Comparison of ENCODE assay signal across 8 mouse cellular contexts in the genomic region with DNA sequence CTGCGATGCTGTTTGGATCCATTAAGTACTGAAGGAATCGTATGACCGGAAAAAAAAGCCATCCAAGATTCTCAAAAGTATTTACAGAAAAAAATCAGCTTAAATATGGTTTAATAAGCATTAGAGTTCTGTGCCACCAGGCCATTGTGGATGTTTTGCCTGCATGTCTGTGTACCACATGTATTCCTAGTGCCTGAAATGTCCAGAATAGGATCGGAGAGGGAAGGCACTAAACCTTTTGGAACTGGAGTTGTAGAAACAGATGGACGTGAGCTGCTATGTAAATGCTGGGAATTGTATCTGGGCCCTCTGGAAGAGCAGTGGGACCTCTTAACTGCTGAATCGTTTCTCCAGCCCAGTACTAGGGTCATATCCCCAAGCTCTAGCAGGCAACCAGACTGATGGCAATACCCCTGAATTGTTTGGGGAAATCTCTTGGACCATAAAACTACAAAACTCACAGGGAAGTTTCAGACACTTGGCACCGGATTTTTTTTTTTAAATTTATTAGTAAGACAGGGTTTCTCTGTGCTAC.
DNase-seq lines count a peak whose midpoint lies in the region; ATAC-seq and TF ChIP-seq lines count a peak whose summit lies in the region.

No protein-coding gene starts in this region.

- no peaks in the 10 kb centered on the region for H3K36me3 ChIP-seq in kidney, adult 2 months (ENCODE audit: control insufficient read depth, insufficient read depth, low read length)
- H3K36me3 ChIP-seq in intestine, embryonic 14.5 days (ENCODE audit: control insufficient read depth, insufficient read depth, low read length) = no peaks in the 10 kb centered on the region

- H3K27me3 ChIP-seq in kidney, adult 2 months (replicated peaks; ENCODE audit: control insufficient read depth, insufficient read depth, low read length) = no peaks in the 10 kb centered on the region
- no peaks in the 10 kb centered on the region for H3K27me3 ChIP-seq in intestine, embryonic 14.5 days (replicated peaks; ENCODE audit: control insufficient read depth, insufficient read depth, low read length)

- no peaks in the 10 kb centered on the region for H3K9me3 ChIP-seq in intestine, embryonic 14.5 days (ENCODE audit: control insufficient read depth, low read length)

- no peak overlapping the region for H3K27ac ChIP-seq in kidney, adult 2 months (ENCODE audit: insufficient read depth, low read depth, low read length)
- no peak overlapping the region for H3K27ac ChIP-seq in cortical plate, adult 2 months (ENCODE audit: insufficient read depth, low read length)
- peak overlapping the region; percentile 78 for H3K27ac ChIP-seq in intestine, embryonic 14.5 days (ENCODE audit: low read depth)

- TF ChIP-seq POLR2A in kidney, adult 2 months (IDR thresholded peaks at IDR 0.05; ENCODE audit: low read depth, low read length) = no peak
- no peak for TF ChIP-seq POLR2A in cortical plate, adult 2 months (IDR thresholded peaks at IDR 0.05; ENCODE audit: extremely low read depth, insufficient read depth, low read length)

- no peak for DNase-seq in kidney, adult 2 months
- no peak for DNase-seq in kidney, adult 8-10 months
- DNase-seq in intestine, embryonic 14.5 days (ENCODE audit: low spot score) = no peak
- DNase-seq in neural tube, embryonic 10.5 days (ENCODE audit: extremely low spot score, low spot score) = peak; percentile 15
- DNase-seq in MN1 (ENCODE audit: low spot score) = no peak
- no peak for DNase-seq in layer of hippocampus, adult 8-10 months (ENCODE audit: low spot score in 2 of 2)
- no peak for DNase-seq in cerebellum, adult 9-11 months

- TF ChIP-seq CTCF in kidney, adult 2 months (conservative IDR thresholded peaks at IDR 0.05; ENCODE audit: insufficient read depth, insufficient read length, low read depth, low read length) = no peak
- no peak for TF ChIP-seq CTCF in cortical plate, adult 2 months (IDR thresholded peaks at IDR 0.05; ENCODE audit: extremely low read depth, insufficient read depth, low read length)

- 0 out of 2 replicates have a peak, but pooled peaks cover 3% of the 10 kb centered on the region for H3K4me1 ChIP-seq in kidney, adult 2 months (ENCODE audit: control insufficient read depth, insufficient read depth, low read length)
- no peaks in the 10 kb centered on the region; the same call in none of the 2 replicates for H3K4me1 ChIP-seq in cortical plate, adult 2 months (ENCODE audit: control insufficient read depth, insufficient read depth, low read length)
- no peaks in the 10 kb centered on the region for H3K4me1 ChIP-seq in intestine, embryonic 14.5 days (replicated peaks; ENCODE audit: control insufficient read depth, insufficient read depth, low read length)

- peak overlapping the region; percentile 54 for H3K4me2 ChIP-seq in intestine, embryonic 14.5 days (ENCODE audit: low read length)

- peak overlapping the region; percentile 59 for H3K9ac ChIP-seq in intestine, embryonic 14.5 days (ENCODE audit: low read length)

- peak; percentile 27; the same call in 1 of the 2 replicates for ATAC-seq in intestine, embryonic 14.5 days (replicated peaks; ENCODE audit: low FRiP score, low TSS enrichment, low read depth)

- 11% methylated on average over 7 of the region's 7 CpGs for WGBS in kidney, adult 2 months
- WGBS in intestine, embryonic 14.5 days = 28% methylated on average over 7 of the region's 7 CpGs

- H3K4me3 ChIP-seq in kidney, adult 2 months (ENCODE audit: insufficient read depth, low read depth, low read length) = peak overlapping the region; percentile 95
- H3K4me3 ChIP-seq in cortical plate, adult 2 months (ENCODE audit: insufficient read depth, low read length) = peak overlapping the region; percentile 80
- peak overlapping the region; percentile 44 for H3K4me3 ChIP-seq in intestine, embryonic 14.5 days (ENCODE audit: low read depth, low read length)

Comparison
In these comparisons a context has a peak if more than half of its experiments do, and no peak if none do; other contexts are left out.
1. H3K4me3 ChIP-seq: peak in every context shown above with its lines; median percentile 95 in kidney, adult 2 months; 80 in cortical plate, adult 2 months; 44 in intestine, embryonic 14.5 days.